In genomic region chr16:10311086-10311485, GRCm38 (mm10) we compare ENCODE assay signal across 13 mouse cellular contexts. TPM values are rescaled to one million over a fixed set of nuclear protein-coding genes. Genes with fewer than 3 reads are reported as not detected.
DNase-seq lines count a peak whose midpoint lies in the region; ATAC-seq and TF ChIP-seq lines count a peak whose summit lies in the region.
"Had no signal": no experiment of that assay in that cellular context is flagged by ENCODE, and none has a peak within 500 bp of the region (broad histone marks: within the 10 kb centered on the region; RNA-seq: fewer than 3 reads in every experiment).

No protein-coding gene starts in this region.

- intact Hi-C loops in gastrocnemius, adult 2 months (cut with DNase I) = no loop called here
- intact Hi-C loops in heart, postnatal 36 days (cut with DNase I) = no loop called here

- TF ChIP-seq CTCF in gastrocnemius, adult 2 months (IDR thresholded peaks at IDR 0.05) = no peak

- H3K4me2 ChIP-seq in hindbrain, embryonic 16.5 days (ENCODE audit: low read length) = no peak overlapping the region
- H3K4me2 ChIP-seq: liver, embryonic 13.5 days; midbrain, embryonic 11.5 days had no signal

- no peaks in the 10 kb centered on the region for H3K9me3 ChIP-seq in hindbrain, embryonic 16.5 days (ENCODE audit: control insufficient read depth, low read length)
- H3K9me3 ChIP-seq: liver, embryonic 13.5 days had no signal

- 0 out of 2 replicates have a peak overlapping the region, but pooled peaks have one; percentile 15 for H3K4me3 ChIP-seq in gastrocnemius, adult 2 months
- no peak overlapping the region for H3K4me3 ChIP-seq in hindbrain, embryonic 16.5 days (ENCODE audit: low read length)
- H3K4me3 ChIP-seq: liver, embryonic 13.5 days had no signal

- H3K27ac ChIP-seq in gastrocnemius, adult 2 months = peak overlapping the region; percentile 53
- H3K27ac ChIP-seq in hindbrain, embryonic 16.5 days (ENCODE audit: low read depth, low read length) = no peak overlapping the region
- H3K27ac ChIP-seq: liver, embryonic 13.5 days had no signal

- H3K9ac ChIP-seq in hindbrain, embryonic 16.5 days (ENCODE audit: low read depth, low read length) = no peak overlapping the region
- H3K9ac ChIP-seq: liver, embryonic 13.5 days had no signal

- H3K36me3 ChIP-seq in hindbrain, embryonic 16.5 days (ENCODE audit: control insufficient read depth, insufficient read depth, low read length) = no peaks in the 10 kb centered on the region
- H3K36me3 ChIP-seq: liver, embryonic 13.5 days had no signal

- peaks cover 10% of the 10 kb centered on the region for H3K27me3 ChIP-seq in hindbrain, embryonic 16.5 days (replicated peaks; ENCODE audit: control insufficient read depth, insufficient read depth, low read length)

- DNase-seq in gastrocnemius, adult 2 months = peak; percentile 51
- DNase-seq in gastrocnemius, adult 8-10 months (ENCODE audit: low spot score in 2 of 2) = no peak
- DNase-seq in 416B (ENCODE audit: low read depth) = peak; percentile 31
- peak; percentile 32 for DNase-seq in heart, adult 8-10 months (ENCODE audit: low spot score)
- peak; percentile 21 to 38 for DNase-seq in heart, postnatal 36 days
- DNase-seq in right cerebral cortex, postnatal 14 days = no peak
- DNase-seq: cerebellum, postnatal 10 days; kidney, adult 11 months; liver, embryonic 13.5 days; retina, postnatal 1 day had no signal

- no peak for ATAC-seq in hindbrain, embryonic 16.5 days
- ATAC-seq in inflammation-experienced regulatory T-cells, adult 6 months = no peak

- WGBS in hindbrain, embryonic 16.5 days = 51% methylated on average over 3 of the region's 3 CpGs

- peaks cover 8% of the 10 kb centered on the region for H3K4me1 ChIP-seq in hindbrain, embryonic 16.5 days (ENCODE audit: control insufficient read depth, insufficient read depth, low read depth, low read length)

RNA-seq across cellular contexts. Expression of gene Emp2, which starts 2.7 kb away (rescaled TPM):
- total RNA-seq in gastrocnemius, adult 2 months (2021) = 1 to 10 TPM; 4.2 to 6.7 TPM
- 1 to 10 TPM; 3.0 to 4.8 (median 4.1) TPM for total RNA-seq in gastrocnemius, adult 8-10 months (2022)
- total RNA-seq in heart, adult 8-10 months (2022) = 10 to 100 TPM; 32.6 to 40.9 (median 37.7) TPM
- 10 to 100 TPM; 42.0 to 49.2 TPM for total RNA-seq in heart, postnatal 36 days (2021)
- 22.3 and 24.5 TPM in 2 replicates for polyA plus RNA-seq in hindbrain, embryonic 16.5 days (2015; fragmentation: Nextera tagmentation; extraction: Ambion mirVana)
- under 1 TPM in 1 of 3 experiments, not detected in 2; 0.07 TPM for polyA plus RNA-seq in inflammation-experienced regulatory T-cells, adult 6 months (2017; shearing (Covaris generic))

Comparison
In these comparisons a context has a peak if more than half of its experiments do, and no peak if none do; other contexts are left out.
1. DNase-seq: peak in gastrocnemius, adult 2 months (single experiment), 416B (single experiment), heart, adult 8-10 months (single experiment) and heart, postnatal 36 days (2 of 2); none in gastrocnemius, adult 8-10 months (0 of 2) and right cerebral cortex, postnatal 14 days (single experiment).
2. RNA of gene Emp2, which starts 2.7 kb away (total RNA-seq): 42.0 to 49.2 TPM in heart, postnatal 36 days and 32.6 to 40.9 TPM in heart, adult 8-10 months; 4.2 to 6.7 TPM in gastrocnemius, adult 2 months and 3.0 to 4.8 TPM in gastrocnemius, adult 8-10 months; every median in the first group is over 4 times any median in the second.